Mouse (Mus musculus) cerebellum, postnatal 25 days (tissue): ENCODE measurements around the gene Iqschfp.

ENCODE experiments used
- DNase-seq, 2 experiments: peaks; one replicate each; pipeline ENCODE4 v3.0.0; 2021; ENCODE audit warnings: mixed read lengths in 2 of 2

Gene Iqschfp

DNA sequence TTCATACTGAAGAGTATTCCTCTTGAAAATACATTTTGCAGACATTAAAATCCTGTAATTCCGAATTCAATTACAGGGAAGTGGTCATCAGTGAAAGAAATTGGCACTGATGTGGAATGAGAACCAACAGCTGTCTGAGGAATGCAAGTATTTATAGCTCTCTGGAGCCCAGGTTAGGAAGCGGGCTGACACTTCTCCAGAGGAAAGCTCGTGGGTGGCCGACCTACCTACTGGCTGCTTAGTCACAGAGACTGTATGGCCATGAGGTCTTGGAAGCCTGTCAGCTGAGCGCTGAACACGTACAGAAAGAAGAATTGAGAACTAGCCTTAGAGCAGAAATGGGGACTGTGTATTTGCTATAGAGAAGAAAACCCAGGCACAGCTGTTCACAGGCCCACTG lies 718.0 kb downstream of the Iqschfp start:
- peak in 1 of 2 experiments; percentile 56 for DNase-seq

GRCm38 (mm10) chr3:68610598-68611261 lies 718.7 kb downstream of the Iqschfp start:
- DNase-seq = no peak

- DNase-seq = peak in 1 of 2 experiments; percentile 34
These were observed 723.2 kb downstream of the Iqschfp start for GRCm38 (mm10) chr3:68615042-68615810.

- DNase-seq = peak; percentile 7 to 9
These were observed 724.3 kb downstream of the Iqschfp start for GRCm38 (mm10) chr3:68616363-68616762.

GRCm38 (mm10) chr3:68617708-68618107 lies 725.7 kb downstream of the Iqschfp start:
- peak; percentile 2 to 3 for DNase-seq

GRCm38 (mm10) chr3:68619097-68619496 lies 727.1 kb downstream of the Iqschfp start:
- DNase-seq = peak in 1 of 2 experiments; percentile 52

DNA sequence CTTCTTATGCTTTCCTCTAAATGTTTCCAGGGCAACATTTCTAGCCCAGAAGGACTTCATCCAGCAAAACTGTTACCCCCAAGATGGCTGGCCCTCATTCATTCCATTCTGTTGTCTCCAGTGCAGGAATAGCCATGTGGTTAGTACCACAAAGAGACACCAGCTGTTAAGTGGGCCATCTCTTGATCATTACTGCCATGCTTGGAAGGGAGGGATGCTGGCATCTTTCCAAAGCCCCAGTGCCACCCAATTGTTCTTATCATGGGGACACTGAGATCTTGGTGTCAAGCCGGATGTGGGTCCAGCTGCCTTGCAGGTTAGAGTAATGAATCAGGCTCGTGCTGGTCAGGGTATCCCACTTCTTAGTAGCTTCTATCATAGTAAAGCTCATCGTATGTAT lies 729.9 kb downstream of the Iqschfp start:
- DNase-seq = no peak

DNA sequence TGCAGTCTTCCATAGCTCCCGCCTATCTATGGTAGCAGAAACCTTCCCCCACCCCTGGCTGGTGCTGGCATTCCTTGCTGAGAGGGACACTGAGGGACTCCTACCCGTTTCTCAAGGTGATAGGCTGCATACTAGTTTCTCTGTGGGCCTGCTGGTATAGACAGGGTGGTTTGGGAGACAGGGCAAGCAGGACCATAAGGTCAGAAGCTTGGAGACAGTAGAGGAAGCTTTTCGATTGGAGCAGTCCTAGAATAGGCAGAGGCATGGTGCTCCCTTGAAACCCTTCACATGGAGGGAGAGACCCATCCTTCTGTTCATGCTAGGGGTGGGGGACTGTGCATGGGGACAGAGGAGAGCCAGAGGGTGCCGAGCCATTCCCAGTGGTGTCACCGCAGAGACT lies 731.0 kb downstream of the Iqschfp start:
- DNase-seq = no peak

DNA sequence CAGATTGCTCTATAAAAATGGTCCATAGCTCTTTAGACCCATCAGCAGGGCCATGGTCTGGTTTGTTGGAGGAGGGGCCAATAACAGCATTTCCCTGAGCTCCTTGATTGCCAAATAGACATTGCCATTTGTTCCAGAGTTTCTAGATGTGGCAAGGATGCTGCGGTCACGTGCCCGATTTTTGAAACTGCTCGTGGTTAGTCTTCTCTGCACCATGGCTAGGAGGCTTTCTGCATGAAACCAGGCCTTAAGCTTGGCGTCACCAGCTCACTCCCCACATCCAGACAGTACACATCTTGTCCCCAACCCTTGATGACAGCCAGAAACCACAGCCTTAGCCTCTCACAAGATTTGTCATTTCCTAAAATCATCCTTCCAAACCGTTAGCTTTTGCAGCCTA lies 732.4 kb downstream of the Iqschfp start:
- DNase-seq = no peak

GRCm38 (mm10) chr3:68630261-68630660 lies 738.2 kb downstream of the Iqschfp start:
- no peak for DNase-seq

DNA sequence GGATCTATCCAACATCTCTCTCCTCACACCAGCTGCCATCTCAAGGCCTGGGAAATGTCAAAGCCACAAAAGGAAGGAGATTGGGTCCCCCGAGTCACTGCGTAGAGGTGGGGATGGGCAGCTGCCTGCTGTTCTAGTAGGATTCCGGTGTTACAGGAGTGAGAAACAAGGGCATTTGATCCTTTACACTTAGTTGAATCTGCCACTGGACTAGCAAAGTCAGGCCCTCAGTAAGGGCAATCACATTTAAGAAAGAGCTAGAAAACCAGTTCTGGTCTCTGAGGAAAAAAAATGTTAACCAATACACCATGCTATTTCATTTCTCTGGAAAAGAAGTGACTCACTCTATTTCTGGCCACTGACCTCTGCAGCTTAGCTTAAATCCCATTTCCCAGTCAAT lies 738.8 kb downstream of the Iqschfp start:
- DNase-seq = no peak

GRCm38 (mm10) chr3:68632714-68633113 lies 740.7 kb downstream of the Iqschfp start:
- no peak for DNase-seq

GRCm38 (mm10) chr3:68633577-68633976 lies 741.5 kb downstream of the Iqschfp start:
- DNase-seq = no peak

GRCm38 (mm10) chr3:68637960-68638359 lies 745.9 kb downstream of the Iqschfp start:
- DNase-seq = no peak

DNA sequence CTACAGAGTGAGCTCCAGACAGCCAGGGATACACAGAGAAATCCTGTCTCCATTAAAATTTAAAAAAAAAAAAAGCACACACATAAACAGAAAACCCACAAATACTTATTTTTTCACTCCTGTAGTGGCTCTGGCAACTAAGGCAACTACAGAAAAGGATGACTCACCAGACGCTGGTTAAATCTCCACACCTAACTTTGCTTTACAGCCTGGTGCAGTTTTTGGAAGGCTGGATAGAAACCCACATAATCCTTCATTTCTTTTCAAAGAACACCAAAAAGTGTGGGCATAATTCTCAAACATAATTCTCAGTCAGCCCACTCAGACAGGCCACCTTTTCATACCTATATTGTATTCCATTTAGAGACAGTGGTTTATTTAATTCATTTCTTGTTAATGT lies 746.7 kb downstream of the Iqschfp start:
- no peak for DNase-seq

DNA sequence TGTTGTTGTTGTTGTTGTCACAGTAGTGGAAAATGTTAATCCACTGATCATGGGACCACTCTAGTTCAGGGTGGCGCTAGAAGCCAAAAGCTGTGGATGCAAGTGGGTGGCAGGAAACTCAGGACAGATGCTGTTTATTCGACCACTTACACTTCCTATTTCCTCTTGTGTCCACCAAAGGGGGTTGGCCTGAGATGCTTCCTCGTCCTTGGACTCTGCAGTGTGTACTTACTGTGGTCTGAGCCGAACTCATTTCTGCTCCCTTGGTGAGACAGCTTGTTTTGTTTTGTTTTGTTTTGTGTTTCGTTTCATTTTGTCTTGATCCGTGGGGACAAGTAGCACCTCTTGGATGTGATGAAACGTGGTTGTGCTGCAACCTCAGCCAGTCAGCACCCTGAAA lies 750.9 kb downstream of the Iqschfp start:
- DNase-seq = no peak

- no peak for DNase-seq
These were observed 754.5 kb downstream of the Iqschfp start for GRCm38 (mm10) chr3:68646387-68647130.

GRCm38 (mm10) chr3:68647282-68647681 lies 755.2 kb downstream of the Iqschfp start:
- DNase-seq = no peak

- no peak for DNase-seq
These were observed 758.2 kb downstream of the Iqschfp start for GRCm38 (mm10) chr3:68650251-68650650.

DNA sequence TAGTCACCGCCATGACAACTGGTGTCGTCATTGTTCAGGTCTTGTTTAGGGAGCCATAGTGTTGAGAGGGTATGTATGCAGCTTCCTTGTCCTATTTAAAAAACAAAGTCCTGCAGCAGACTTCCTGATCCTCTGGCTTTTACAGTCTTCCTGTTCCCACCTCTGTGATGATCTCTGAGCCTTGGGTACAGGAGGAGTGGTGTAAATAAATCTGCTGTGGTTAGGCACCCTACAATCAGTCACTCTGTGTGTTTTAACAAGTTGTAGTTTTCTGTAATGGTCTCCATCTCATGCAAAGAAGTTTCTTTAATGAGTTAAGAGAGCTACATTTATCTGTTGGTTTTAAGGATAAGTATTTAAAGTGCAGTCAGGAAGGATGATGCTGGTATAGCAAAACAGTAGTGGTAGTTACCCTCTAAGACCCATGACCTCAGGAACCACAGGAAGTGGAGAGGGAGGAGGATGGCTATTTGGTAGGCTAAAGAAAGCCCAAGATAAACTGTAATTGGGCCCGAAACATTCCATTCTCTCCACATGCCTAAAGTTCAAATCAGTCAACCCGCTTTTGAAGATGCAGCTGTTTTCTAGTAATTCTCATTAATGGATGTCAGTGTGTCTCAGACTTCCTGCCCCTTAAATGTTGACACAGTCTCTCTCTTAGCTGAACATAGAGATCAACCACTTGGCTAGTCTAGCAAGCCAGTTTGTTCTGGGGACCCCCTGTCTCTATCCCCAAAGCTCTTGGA lies 764.7 kb downstream of the Iqschfp start:
- no peak for DNase-seq

- DNase-seq = no peak
These were observed 765.7 kb downstream of the Iqschfp start for GRCm38 (mm10) chr3:68657589-68658245.

DNA sequence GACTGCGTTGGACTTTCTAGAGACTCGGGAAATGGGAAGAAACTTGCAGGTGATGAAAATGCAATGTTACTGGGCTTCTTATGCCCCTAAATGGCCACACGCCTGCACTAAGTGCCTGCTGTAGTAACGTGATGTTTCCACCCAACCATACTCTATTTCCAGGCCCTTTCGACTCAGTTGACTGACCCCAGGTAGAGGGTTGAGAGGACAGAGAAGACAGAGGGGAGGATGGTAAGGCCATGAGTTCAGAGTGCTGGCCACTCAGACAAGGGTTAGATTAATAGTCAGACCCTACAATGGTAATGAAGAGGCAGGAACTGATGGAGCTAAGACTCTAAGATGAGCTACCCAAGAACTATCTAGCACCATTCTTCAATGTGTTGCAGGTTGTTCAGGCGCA lies 768.0 kb downstream of the Iqschfp start:
- no peak for DNase-seq
